Mouse (Mus musculus): Measurements from ENCODE around the gene Ano9. TPM values are rescaled to one million over a fixed set of nuclear protein-coding genes. Genes with fewer than 3 reads are reported as not detected.
A peak's percentile ranks its signal among the peaks of the same experiment; 100 is the strongest.

The Ano9 gene
- polyA plus RNA-seq (2012; rRNA removed), result 5.4 and 7.3 TPM in 2 replicates

GRCm38 (mm10) chr7:141117636-141118035 is at the start of gene Ano9:
Gene Ano9, minus strand, starts transcription at chr7:141117806.
- Histone ChIP-seq H3K4me1 (ENCODE audit: control insufficient read depth, insufficient read depth, low read length) (peaks cover 7% of the 10 kb centered on the region), H3K27me3 (replicated peaks; ENCODE audit: control insufficient read depth, insufficient read depth, low read length) (no peaks in the 10 kb centered on the region), H3K27ac (ENCODE audit: insufficient read depth, low read depth, low read length) (no peak within 1 kb of the TSS), H3K4me3 (ENCODE audit: insufficient read depth, low read depth, low read length) (peak within 1 kb of the TSS; percentile 43), H3K36me3 (ENCODE audit: control insufficient read depth, insufficient read depth, low read length) (no peaks in the 10 kb centered on the region)
- WGBS, result 13% methylated on average over 9 of the region's 9 CpGs
- TF ChIP-seq CTCF (conservative IDR thresholded peaks at IDR 0.05; ENCODE audit: insufficient read depth, insufficient read length, low read depth, low read length), result no peak
- TF ChIP-seq POLR2A (IDR thresholded peaks at IDR 0.05; ENCODE audit: low read depth, low read length), result peak; percentile 15
- peak; percentile 82 for DNase-seq

- H3K27ac ChIP-seq (ENCODE audit: insufficient read depth, low read depth, low read length), result no peak overlapping the region
- no peak overlapping the region for H3K4me3 ChIP-seq (ENCODE audit: insufficient read depth, low read depth, low read length)
- H3K27me3 ChIP-seq (replicated peaks; ENCODE audit: control insufficient read depth, insufficient read depth, low read length), result no peaks in the 10 kb centered on the region
- TF ChIP-seq CTCF (conservative IDR thresholded peaks at IDR 0.05; ENCODE audit: insufficient read depth, insufficient read length, low read depth, low read length) (no peak), POLR2A (IDR thresholded peaks at IDR 0.05; ENCODE audit: low read depth, low read length) (no peak)
- no peaks in the 10 kb centered on the region; the same call in none of the 2 replicates for H3K36me3 ChIP-seq (ENCODE audit: control insufficient read depth, insufficient read depth, low read length)
- WGBS, result 77% methylated on average over 6 of the region's 6 CpGs
- DNase-seq, result no peak
- H3K4me1 ChIP-seq (ENCODE audit: control insufficient read depth, insufficient read depth, low read length), result peaks cover 7% of the 10 kb centered on the region; the same call in 1 of the 2 replicates
These were observed 47.2 kb upstream of the Ano9 start for GRCm38 (mm10) chr7:141164850-141165249.

- no peaks in the 10 kb centered on the region for H3K27me3 ChIP-seq (replicated peaks; ENCODE audit: control insufficient read depth, insufficient read depth, low read length)
- H3K4me1 ChIP-seq (ENCODE audit: control insufficient read depth, insufficient read depth, low read length), result peaks cover 7% of the 10 kb centered on the region; the same call in 1 of the 2 replicates
- peaks cover 1% of the 10 kb centered on the region for H3K36me3 ChIP-seq (ENCODE audit: control insufficient read depth, insufficient read depth, low read length)
- WGBS, result 95% methylated on average over 7 of the region's 7 CpGs
- H3K4me3 ChIP-seq (ENCODE audit: insufficient read depth, low read depth, low read length), result no peak overlapping the region
- no peak for DNase-seq
- TF ChIP-seq CTCF (conservative IDR thresholded peaks at IDR 0.05; ENCODE audit: insufficient read depth, insufficient read length, low read depth, low read length), result no peak
- no peak for TF ChIP-seq POLR2A (IDR thresholded peaks at IDR 0.05; ENCODE audit: low read depth, low read length)
- no peak overlapping the region for H3K27ac ChIP-seq (ENCODE audit: insufficient read depth, low read depth, low read length)
These were observed 46.8 kb upstream of the Ano9 start for GRCm38 (mm10) chr7:141164397-141164796.

GRCm38 (mm10) chr7:141155362-141155761 is 37.8 kb upstream of the Ano9 start:
- H3K4me3 ChIP-seq (ENCODE audit: insufficient read depth, low read depth, low read length), result no peak overlapping the region
- H3K36me3 ChIP-seq (ENCODE audit: control insufficient read depth, insufficient read depth, low read length), result 0 out of 2 replicates have a peak, but pooled peaks cover 1% of the 10 kb centered on the region
- TF ChIP-seq POLR2A (IDR thresholded peaks at IDR 0.05; ENCODE audit: low read depth, low read length) (no peak), CTCF (conservative IDR thresholded peaks at IDR 0.05; ENCODE audit: insufficient read depth, insufficient read length, low read depth, low read length) (no peak)
- 75% methylated on average over 9 of the region's 9 CpGs for WGBS
- H3K27me3 ChIP-seq (replicated peaks; ENCODE audit: control insufficient read depth, insufficient read depth, low read length), result no peaks in the 10 kb centered on the region
- no peak overlapping the region for H3K27ac ChIP-seq (ENCODE audit: insufficient read depth, low read depth, low read length)
- no peaks in the 10 kb centered on the region for H3K4me1 ChIP-seq (ENCODE audit: control insufficient read depth, insufficient read depth, low read length)
- DNase-seq, result no peak

DNA sequence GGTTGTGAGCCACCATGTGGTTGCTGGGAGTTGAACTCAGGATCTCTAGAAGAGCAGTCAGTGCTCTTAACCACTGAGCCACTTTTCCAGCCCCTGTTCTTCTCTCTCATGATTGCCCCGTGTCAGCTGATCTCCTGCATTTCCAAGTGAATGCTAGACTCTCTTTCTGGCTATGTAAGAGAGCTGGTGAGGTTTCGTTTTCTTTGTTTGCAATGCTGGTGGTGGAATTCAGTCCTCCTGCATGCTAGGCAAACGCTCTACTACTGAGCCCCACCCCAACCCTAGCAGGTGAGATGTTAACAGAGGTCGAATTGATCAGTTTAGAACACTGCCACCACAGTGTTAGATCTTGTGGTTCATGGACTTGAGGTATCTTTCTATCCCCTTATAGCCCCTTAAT is 31.0 kb upstream of the Ano9 start:
- Histone ChIP-seq H3K4me3 (ENCODE audit: insufficient read depth, low read depth, low read length) (no peak overlapping the region), H3K4me1 (ENCODE audit: control insufficient read depth, insufficient read depth, low read length) (no peaks in the 10 kb centered on the region), H3K27ac (ENCODE audit: insufficient read depth, low read depth, low read length) (no peak overlapping the region), H3K27me3 (replicated peaks; ENCODE audit: control insufficient read depth, insufficient read depth, low read length) (no peaks in the 10 kb centered on the region), H3K36me3 (ENCODE audit: control insufficient read depth, insufficient read depth, low read length) (no peaks in the 10 kb centered on the region)
- WGBS, result 80% methylated on average over 4 of the region's 4 CpGs
- TF ChIP-seq POLR2A (IDR thresholded peaks at IDR 0.05; ENCODE audit: low read depth, low read length), result no peak
- TF ChIP-seq CTCF (conservative IDR thresholded peaks at IDR 0.05; ENCODE audit: insufficient read depth, insufficient read length, low read depth, low read length), result no peak
- DNase-seq, result no peak

DNA sequence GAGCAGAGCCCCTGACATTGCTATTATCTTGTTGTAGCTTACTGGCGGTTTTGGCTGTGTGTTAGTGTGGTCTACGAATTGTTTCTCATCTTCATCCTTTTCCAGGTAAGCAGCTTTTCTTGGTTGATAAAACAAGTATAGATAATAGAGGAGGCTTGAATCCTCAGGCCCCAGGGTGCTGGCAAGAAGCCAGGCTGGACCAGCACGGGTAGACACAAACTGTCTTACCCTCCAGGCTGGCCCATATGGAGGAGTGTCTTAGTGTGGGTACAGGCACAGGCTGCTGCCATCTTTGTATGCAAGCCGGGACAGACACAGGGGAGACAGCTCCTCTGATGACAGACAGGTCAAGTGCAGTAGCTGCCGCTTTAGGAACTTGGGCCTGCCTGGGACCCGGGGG is 29.4 kb upstream of the Ano9 start:
- DNase-seq, result no peak
- H3K4me1 ChIP-seq (ENCODE audit: control insufficient read depth, insufficient read depth, low read length), result no peaks in the 10 kb centered on the region
- H3K27me3 ChIP-seq (replicated peaks; ENCODE audit: control insufficient read depth, insufficient read depth, low read length), result no peaks in the 10 kb centered on the region
- H3K4me3 ChIP-seq (ENCODE audit: insufficient read depth, low read depth, low read length), result no peak overlapping the region
- 78% methylated on average over 6 of the region's 6 CpGs for WGBS
- H3K27ac ChIP-seq (ENCODE audit: insufficient read depth, low read depth, low read length), result no peak overlapping the region
- TF ChIP-seq CTCF (conservative IDR thresholded peaks at IDR 0.05; ENCODE audit: insufficient read depth, insufficient read length, low read depth, low read length), result no peak
- TF ChIP-seq POLR2A (IDR thresholded peaks at IDR 0.05; ENCODE audit: low read depth, low read length), result no peak
- no peaks in the 10 kb centered on the region for H3K36me3 ChIP-seq (ENCODE audit: control insufficient read depth, insufficient read depth, low read length)

DNA sequence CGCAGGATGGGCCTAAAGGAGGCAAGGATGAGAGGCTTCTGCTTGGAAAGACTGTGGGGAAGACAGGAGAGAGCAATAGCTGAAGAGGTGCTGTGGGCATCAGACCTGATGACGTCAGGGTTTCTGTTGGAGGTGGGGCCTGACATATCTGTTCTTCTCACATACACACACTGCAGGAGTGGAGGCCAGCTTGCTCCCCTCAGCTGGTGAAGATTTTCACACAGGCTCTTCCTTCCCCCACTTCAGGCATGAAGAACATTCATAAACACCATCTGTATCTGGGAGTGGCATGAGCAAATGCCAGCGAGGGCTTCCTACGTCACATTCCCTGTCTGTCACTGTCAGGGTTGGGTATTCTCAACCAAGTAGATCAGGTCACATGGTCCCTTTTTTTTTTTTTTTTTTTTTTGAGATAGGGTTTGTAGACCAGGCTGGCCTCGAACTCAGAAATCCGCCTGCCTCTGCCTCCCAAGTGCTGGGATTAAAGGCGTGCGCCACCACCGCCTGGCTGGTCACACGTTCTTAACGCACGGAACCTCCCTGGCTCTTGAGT is 28.5 kb upstream of the Ano9 start:
- no peak for TF ChIP-seq POLR2A (IDR thresholded peaks at IDR 0.05; ENCODE audit: low read depth, low read length)
- no peak for TF ChIP-seq CTCF (conservative IDR thresholded peaks at IDR 0.05; ENCODE audit: insufficient read depth, insufficient read length, low read depth, low read length)
- H3K27ac ChIP-seq (ENCODE audit: insufficient read depth, low read depth, low read length), result no peak overlapping the region
- no peaks in the 10 kb centered on the region for H3K4me1 ChIP-seq (ENCODE audit: control insufficient read depth, insufficient read depth, low read length)
- no peaks in the 10 kb centered on the region for H3K36me3 ChIP-seq (ENCODE audit: control insufficient read depth, insufficient read depth, low read length)
- DNase-seq, result no peak
- H3K27me3 ChIP-seq (replicated peaks; ENCODE audit: control insufficient read depth, insufficient read depth, low read length), result no peaks in the 10 kb centered on the region
- no peak overlapping the region for H3K4me3 ChIP-seq (ENCODE audit: insufficient read depth, low read depth, low read length)
- 95% methylated on average over 12 of the region's 12 CpGs for WGBS

All from kidney, adult 2 months (tissue).